Mouse (Mus musculus) thymus, adult 2 months (tissue): Measurements from ENCODE around the gene Avil.

Experiments used
- CTCF ChIP-seq: fragments of 200-500 bp; IDR thresholded peaks from 2 replicates; pipeline ENCODE4 v1.5.1; 2012; ENCODE audit warnings: mild to moderate bottlenecking, control low read depth, low read length, moderate library complexity, borderline replicate concordance; ENCODE audit not compliant: control insufficient read depth, poor library complexity, insufficient read depth; ENCODE audit errors: extremely low read depth
- POLR2A ChIP-seq: fragments of 200-500 bp; IDR thresholded peaks from 2 replicates; pipeline ENCODE4 v1.6.1; 2012; ENCODE audit warnings: mild to moderate bottlenecking, low read length, control low read depth, moderate library complexity; ENCODE audit not compliant: control insufficient read depth, poor library complexity, insufficient read depth; ENCODE audit errors: extremely low read depth

DNA sequence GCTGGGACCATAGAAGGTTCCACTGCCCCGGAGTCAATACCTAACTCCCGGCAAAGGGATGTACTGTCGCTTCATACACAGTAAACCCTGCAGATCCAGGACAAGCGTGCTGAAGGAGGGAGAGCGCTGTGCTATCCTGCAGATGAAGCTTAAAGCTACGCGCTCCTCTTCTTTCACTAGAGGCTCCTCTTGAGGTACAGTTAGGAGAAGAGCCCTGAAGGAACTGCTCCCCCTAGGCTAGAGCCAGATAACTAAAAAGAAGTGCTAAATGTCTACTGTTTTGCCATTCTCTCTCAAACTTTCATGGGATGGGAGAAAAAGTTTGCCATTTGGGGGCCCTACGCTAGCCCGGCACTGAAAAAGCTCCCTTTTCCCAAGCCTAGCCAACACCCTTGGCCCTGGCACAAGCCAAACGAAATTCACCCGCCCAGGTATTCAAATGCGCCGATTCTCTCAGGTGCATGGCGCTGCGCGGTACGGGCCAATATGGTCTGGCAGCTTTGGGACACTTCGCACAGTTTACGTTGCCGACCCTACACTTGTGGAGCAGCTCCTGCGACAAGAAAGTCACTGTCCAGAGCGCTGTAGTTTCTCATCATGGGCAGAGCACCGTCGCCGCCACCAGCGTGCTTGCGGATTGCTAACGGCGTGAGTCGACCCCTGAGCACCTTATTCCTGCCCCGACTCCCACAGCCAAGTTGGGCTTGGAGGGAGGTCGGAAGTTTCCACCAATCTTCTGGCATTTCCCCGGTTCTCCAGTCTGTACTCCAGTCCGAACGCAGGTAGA lies 48.3 kb downstream of the Avil start:
- no peak for TF ChIP-seq CTCF
- TF ChIP-seq POLR2A: no peak
